Mouse (Mus musculus) limb, embryonic 11.5 days (tissue): ENCODE results near the gene Il21r. TPM values are rescaled to one million over a fixed set of nuclear protein-coding genes. Genes with fewer than 3 reads are reported as not detected.

Experiments
- ATAC-seq: fragments of 200-750 bp; cut with Nextera tagmentation; 2 replicates; pipeline ENCODE4 v1.8.0; 2017; ENCODE audit warnings: low read depth; ENCODE audit not compliant: insufficient number of reproducible peaks, low FRiP score, low TSS enrichment
- DNase-seq: peaks from one replicate; pipeline ENCODE4 v3.0.0-alpha.2; 2015; ENCODE audit warnings: low spot score
- H3K27ac ChIP-seq: fragments of 300-500 bp; sonication (generic); replicated peaks from 2 replicates; pipeline ENCODE4 v1.5.1; 2014; ENCODE audit warnings: low read depth, mild to moderate bottlenecking, low read length
- H3K27me3 ChIP-seq: fragments of 300-500 bp; sonication (generic); 2 replicates; pipeline ENCODE4 v1.6.1; 2014; ENCODE audit warnings: mild to moderate bottlenecking, low read length, mixed read lengths; ENCODE audit not compliant: control insufficient read depth, insufficient read depth
- H3K36me3 ChIP-seq: fragments of 300-500 bp; sonication (generic); 2 replicates; pipeline ENCODE4 v1.6.1; 2014; ENCODE audit warnings: mild to moderate bottlenecking, low read length, moderate library complexity, mixed read lengths; ENCODE audit not compliant: control insufficient read depth, insufficient read depth
- H3K4me1 ChIP-seq: fragments of 300-500 bp; sonication (generic); 2 replicates; pipeline ENCODE4 v1.6.1; 2014; ENCODE audit warnings: low read length, mixed read lengths; ENCODE audit not compliant: control insufficient read depth, insufficient read depth
- H3K4me2 ChIP-seq: fragments of 300-500 bp; sonication (generic); 2 replicates; pipeline ENCODE4 v1.6.1; 2014; ENCODE audit warnings: low read depth, mild to moderate bottlenecking, moderate library complexity; ENCODE audit not compliant: severe bottlenecking
- H3K4me3 ChIP-seq: fragments of 300-500 bp; sonication (generic); 2 replicates; pipeline ENCODE4 v1.5.1; 2014; ENCODE audit warnings: low read depth, low read length
- H3K9ac ChIP-seq: fragments of 300-500 bp; sonication (generic); 2 replicates; pipeline ENCODE4 v1.6.1; 2014; ENCODE audit warnings: mild to moderate bottlenecking, low read length
- H3K9me3 ChIP-seq: fragments of 300-500 bp; sonication (generic); 2 replicates; pipeline ENCODE4 v1.6.1; 2016; ENCODE audit warnings: low read length; ENCODE audit not compliant: control insufficient read depth
- WGBS: fragments of 180-500 bp; shearing (Covaris S2); extraction: QIAGEN DNeasy Blood & Tissue Kit; methylation state at CpG from one replicate; pipeline ENCODE4 v1.1.7; 2014; 5-methylcytosine and 5-hydroxymethylcytosine counted together
- polyA plus RNA-seq: library from polyadenylated mRNA; unstranded; fragments of >200 nt; fragmentation: Nextera tagmentation; extraction: Ambion mirVana; gene quantifications from 2 replicates; pipeline ENCODE4 v1.2.1, GENCODE M21; 2014

Il21r gene
- polyA plus RNA-seq, 1 experiment from 2014 or later, result 0.20 TPM

- 50% methylated on average over 6 of the region's 6 CpGs for WGBS
- no peak for ATAC-seq
Measured at GRCm38 (mm10) chr7:125600612-125601279, 2.5 kb upstream of the Il21r start.

GRCm38 (mm10) chr7:125601280-125601670 lies 2.0 kb upstream of the Il21r start:
- no peak for ATAC-seq
- Histone ChIP-seq H3K9me3 (no peaks in the 10 kb centered on the region), H3K27me3 (no peaks in the 10 kb centered on the region), H3K9ac (no peak overlapping the region), H3K4me3 (no peak overlapping the region), H3K27ac (no peak overlapping the region), H3K4me2 (no peak overlapping the region), H3K36me3 (no peaks in the 10 kb centered on the region), H3K4me1 (no peaks in the 10 kb centered on the region)
- no peak for DNase-seq
- WGBS, result 88% methylated on average over 6 of the region's 6 CpGs

More at GRCm38 (mm10) chr7:125600612-125601279, 2.5 kb upstream of the Il21r start:
- Histone ChIP-seq H3K9ac (no peak overlapping the region), H3K9me3 (no peaks in the 10 kb centered on the region), H3K27ac (no peak overlapping the region), H3K4me2 (no peak overlapping the region), H3K4me3 (no peak overlapping the region), H3K4me1 (no peaks in the 10 kb centered on the region), H3K27me3 (no peaks in the 10 kb centered on the region), H3K36me3 (no peaks in the 10 kb centered on the region)
- DNase-seq, result no peak

GRCm38 (mm10) chr7:125601821-125602448 lies 1.3 kb upstream of the Il21r start:
- Histone ChIP-seq H3K9ac (no peak overlapping the region), H3K9me3 (no peaks in the 10 kb centered on the region), H3K27me3 (no peaks in the 10 kb centered on the region), H3K4me1 (no peaks in the 10 kb centered on the region), H3K36me3 (no peaks in the 10 kb centered on the region), H3K4me2 (no peak overlapping the region), H3K4me3 (no peak overlapping the region), H3K27ac (no peak overlapping the region)
- no peak for ATAC-seq
- WGBS, result 80% methylated on average over 11 of the region's 11 CpGs
- DNase-seq, result no peak

GRCm38 (mm10) chr7:125604362-125605319 lies 1.4 kb downstream of the Il21r start:
- H3K4me3 ChIP-seq, result no peak overlapping the region
- no peak overlapping the region for H3K4me2 ChIP-seq
- no peak overlapping the region for H3K27ac ChIP-seq
- ATAC-seq, result no peak
- no peaks in the 10 kb centered on the region for H3K36me3 ChIP-seq
- 82% methylated on average over 12 of the region's 12 CpGs for WGBS
- H3K4me1 ChIP-seq, result no peaks in the 10 kb centered on the region
- no peaks in the 10 kb centered on the region for H3K9me3 ChIP-seq
- H3K9ac ChIP-seq, result no peak overlapping the region
- no peak for DNase-seq
- no peaks in the 10 kb centered on the region for H3K27me3 ChIP-seq

- DNase-seq, result no peak
- Histone ChIP-seq H3K4me2 (no peak overlapping the region), H3K9ac (no peak overlapping the region), H3K27me3 (no peaks in the 10 kb centered on the region), H3K4me1 (no peaks in the 10 kb centered on the region), H3K9me3 (no peaks in the 10 kb centered on the region), H3K36me3 (no peaks in the 10 kb centered on the region), H3K27ac (no peak overlapping the region), H3K4me3 (no peak overlapping the region)
- no peak for ATAC-seq
- 40% methylated on average over 4 of the region's 4 CpGs for WGBS
Measured at GRCm38 (mm10) chr7:125605725-125606139, 2.5 kb downstream of the Il21r start.

- no peaks in the 10 kb centered on the region for H3K9me3 ChIP-seq
- H3K27ac ChIP-seq, result no peak overlapping the region
- H3K4me1 ChIP-seq, result no peaks in the 10 kb centered on the region
- 74% methylated on average over 2 of the region's 2 CpGs for WGBS
- H3K36me3 ChIP-seq, result no peaks in the 10 kb centered on the region
- H3K4me2 ChIP-seq, result no peak overlapping the region
- no peaks in the 10 kb centered on the region for H3K27me3 ChIP-seq
- H3K9ac ChIP-seq, result no peak overlapping the region
- DNase-seq, result no peak
- ATAC-seq, result no peak
- H3K4me3 ChIP-seq, result no peak overlapping the region
Measured at GRCm38 (mm10) chr7:125606265-125607164, 3.3 kb downstream of the Il21r start.

GRCm38 (mm10) chr7:125607384-125608182 lies 4.4 kb downstream of the Il21r start:
- no peaks in the 10 kb centered on the region for H3K36me3 ChIP-seq
- 57% methylated on average over 6 of the region's 6 CpGs for WGBS
- no peak overlapping the region for H3K4me2 ChIP-seq
- ATAC-seq (no peak), DNase-seq (no peak)
- no peaks in the 10 kb centered on the region for H3K4me1 ChIP-seq
- H3K27me3 ChIP-seq, result no peaks in the 10 kb centered on the region
- no peak overlapping the region for H3K27ac ChIP-seq
- H3K9ac ChIP-seq, result no peak overlapping the region
- H3K9me3 ChIP-seq, result no peaks in the 10 kb centered on the region
- no peak overlapping the region for H3K4me3 ChIP-seq
